8 mouse cellular contexts compared by ENCODE assay signal in genomic region chr2:9882926-9883802, GRCm38 (mm10). TPM values are rescaled to one million over a fixed set of nuclear protein-coding genes. Genes with fewer than 3 reads are reported as not detected.
DNase-seq lines count a peak whose midpoint lies in the region; ATAC-seq and TF ChIP-seq lines count a peak whose summit lies in the region.

No protein-coding gene starts in this region.

- no peak overlapping the region for H3K27ac ChIP-seq in liver, adult 2 months (replicated peaks; ENCODE audit: insufficient read depth, low read depth, low read length)
- H3K27ac ChIP-seq in hindbrain, embryonic 12.5 days, result peak overlapping the region; percentile 66
- H3K27ac ChIP-seq in midbrain, embryonic 10.5 days (replicated peaks), result no peak overlapping the region

- no peak for DNase-seq in liver, adult 2 months (ENCODE audit: extremely low read depth, low read depth, low spot score)
- DNase-seq in liver, result no peak
- DNase-seq in embryo, embryonic 9.5 days (ENCODE audit: extremely low spot score), result peak; percentile 66
- DNase-seq in midbrain, embryonic 10.5 days (ENCODE audit: low spot score), result peak; percentile 60
- no peak for DNase-seq in T-cell, adult 2 months (ENCODE audit: low spot score)
- no peak for DNase-seq in urinary bladder, postnatal 4 days (ENCODE audit: low spot score in 2 of 2)
- DNase-seq in frontal cortex, postnatal 25 days (ENCODE audit: low spot score in 2 of 2), result no peak

- no peaks in the 10 kb centered on the region for H3K79me2 ChIP-seq in liver, adult 2 months (ENCODE audit: control insufficient read depth, insufficient read depth, low read length)

- no peaks in the 10 kb centered on the region for H3K36me3 ChIP-seq in liver, adult 2 months (ENCODE audit: control insufficient read depth, insufficient read depth, low read length)
- no peaks in the 10 kb centered on the region for H3K36me3 ChIP-seq in hindbrain, embryonic 12.5 days
- H3K36me3 ChIP-seq in midbrain, embryonic 10.5 days, result no peaks in the 10 kb centered on the region

- no peak for ATAC-seq in hindbrain, embryonic 12.5 days (ENCODE audit: low FRiP score)

- no peak for TF ChIP-seq CTCF in liver, adult 2 months (IDR thresholded peaks at IDR 0.05; ENCODE audit: low read depth, low read length)

- peak overlapping the region; percentile 16; the same call in 1 of the 2 replicates for H3K4me3 ChIP-seq in liver, adult 2 months (ENCODE audit: insufficient read depth, low read depth, low read length)
- H3K4me3 ChIP-seq in hindbrain, embryonic 12.5 days, result peak overlapping the region; percentile 28
- H3K4me3 ChIP-seq in midbrain, embryonic 10.5 days, result peak overlapping the region; percentile 55

- peaks cover 25% of the 10 kb centered on the region for H3K27me3 ChIP-seq in liver, adult 2 months (ENCODE audit: control insufficient read depth, insufficient read depth, low read length)
- peaks cover 89% of the 10 kb centered on the region for H3K27me3 ChIP-seq in hindbrain, embryonic 12.5 days
- H3K27me3 ChIP-seq in midbrain, embryonic 10.5 days (ENCODE audit: low read depth, poor library complexity, severe bottlenecking), result peaks cover 97% of the 10 kb centered on the region

- WGBS in liver, adult 2 months, result 4% methylated on average over 43 of the region's 43 CpGs
- 1% methylated on average over 43 of the region's 43 CpGs for WGBS in hindbrain, embryonic 12.5 days
- WGBS in midbrain, embryonic 10.5 days, result under 1% methylated on average over 43 of the region's 43 CpGs

- peak overlapping the region; percentile 77 for H3K4me2 ChIP-seq in hindbrain, embryonic 12.5 days (replicated peaks)

- H3K9ac ChIP-seq in liver, adult 2 months (ENCODE audit: low read depth, low read length), result no peak overlapping the region
- peak overlapping the region; percentile 27 for H3K9ac ChIP-seq in hindbrain, embryonic 12.5 days

- no peak for TF ChIP-seq POLR2A in liver, adult 2 months (IDR thresholded peaks at IDR 0.05; ENCODE audit: extremely low read depth, insufficient read depth, low read length)

- H3K9me3 ChIP-seq in hindbrain, embryonic 12.5 days (replicated peaks), result no peaks in the 10 kb centered on the region
- H3K9me3 ChIP-seq in midbrain, embryonic 10.5 days (replicated peaks), result no peaks in the 10 kb centered on the region

- no peaks in the 10 kb centered on the region for H3K4me1 ChIP-seq in liver, adult 2 months (ENCODE audit: control insufficient read depth, insufficient read depth, low read length)
- H3K4me1 ChIP-seq in hindbrain, embryonic 12.5 days, result peaks cover 34% of the 10 kb centered on the region
- H3K4me1 ChIP-seq in midbrain, embryonic 10.5 days, result peaks cover 61% of the 10 kb centered on the region

RNA-seq across cellular contexts. Expression of gene 4930412O13Rik, which starts 2.1 kb away (rescaled TPM):
- total RNA-seq in liver, adult 2 months (2014; rRNA removed), result not detected in 2 replicates
- polyA plus RNA-seq in liver, adult 2 months (2012; rRNA removed), result not detected in 2 replicates
- polyA plus RNA-seq in hindbrain, embryonic 12.5 days (2016; fragmentation: Nextera tagmentation; extraction: Ambion mirVana), result 1.1 and 2.9 TPM in 2 replicates
- 0.31 and 1.1 TPM in 2 replicates for polyA plus RNA-seq in midbrain, embryonic 10.5 days (2016; fragmentation: Nextera tagmentation; extraction: Ambion mirVana)

RNA-seq across cellular contexts. Expression of gene 9230102O04Rik, which starts 6.2 kb away (rescaled TPM):
- not detected in 2 replicates for total RNA-seq in liver, adult 2 months (2014; rRNA removed)
- not detected in 2 replicates for polyA plus RNA-seq in liver, adult 2 months (2012; rRNA removed)
- polyA plus RNA-seq in hindbrain, embryonic 12.5 days (2016; fragmentation: Nextera tagmentation; extraction: Ambion mirVana), result 3.5 and 3.8 TPM in 2 replicates
- polyA plus RNA-seq in midbrain, embryonic 10.5 days (2016; fragmentation: Nextera tagmentation; extraction: Ambion mirVana), result 0.47 and 1.2 TPM in 2 replicates

RNA-seq across cellular contexts. Expression of gene Gata3, which starts 6.7 kb away (rescaled TPM):
- 0.07 TPM in 1 of 2 replicates, not detected in the other for total RNA-seq in liver, adult 2 months (2014; rRNA removed)
- 0.33 and 0.42 TPM in 2 replicates for polyA plus RNA-seq in liver, adult 2 months (2012; rRNA removed)
- 48.4 and 63.4 TPM in 2 replicates for polyA plus RNA-seq in hindbrain, embryonic 12.5 days (2016; fragmentation: Nextera tagmentation; extraction: Ambion mirVana)
- 10.5 and 28.2 TPM in 2 replicates for polyA plus RNA-seq in midbrain, embryonic 10.5 days (2016; fragmentation: Nextera tagmentation; extraction: Ambion mirVana)

Comparison
In these comparisons a context has a peak if more than half of its experiments do, and no peak if none do; other contexts are left out.
1. DNase-seq: peak in embryo, embryonic 9.5 days (single experiment) and midbrain, embryonic 10.5 days (single experiment); none in liver, adult 2 months (single experiment), liver (single experiment), T-cell, adult 2 months (single experiment), urinary bladder, postnatal 4 days (0 of 2) and frontal cortex, postnatal 25 days (0 of 2).
2. Peak in every context shown above with its lines, with median percentiles within 50 percentile points of each other: H3K4me3 ChIP-seq.